Mouse (Mus musculus) liver, postnatal 0 days (tissue): ENCODE measurements around the gene Ric1.

ENCODE experiments used
- CTCF ChIP-seq: sonication (generic); IDR thresholded peaks from 2 replicates; pipeline ENCODE4 v1.5.1; 2016; ENCODE audit warnings: antibody characterized with exemption, low read depth
- EP300 ChIP-seq: IDR thresholded peaks from 2 replicates; pipeline ENCODE4 v1.6.1; 2016; ENCODE audit warnings: antibody characterized with exemption, low read depth, mild to moderate bottlenecking

DNA sequence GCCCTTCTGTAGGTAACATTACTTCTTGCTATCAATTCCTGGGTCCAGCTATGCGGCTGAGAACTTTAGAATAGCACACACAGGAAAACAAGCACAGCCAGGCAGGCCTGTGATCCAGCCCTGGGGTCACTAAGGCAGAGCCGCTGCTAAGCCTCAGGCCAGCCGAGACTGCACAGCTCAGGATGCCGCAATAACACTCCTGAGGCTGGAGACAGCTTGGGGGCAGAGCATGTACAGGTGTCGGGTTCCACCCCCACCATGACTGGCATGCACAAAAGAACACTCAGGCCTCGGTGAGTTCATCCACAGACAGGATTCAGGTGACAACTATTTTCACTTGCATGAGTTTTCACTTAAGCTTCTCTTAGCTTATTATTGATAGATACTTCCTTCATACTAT lies 120.1 kb downstream of the Ric1 start:
- TF ChIP-seq CTCF (no peak), EP300 (no peak)
